Comparison of ENCODE assay signal across 9 mouse cellular contexts in genomic region chr2:155673546-155673945, GRCm38 (mm10). TPM values are rescaled to one million over a fixed set of nuclear protein-coding genes. Genes with fewer than 3 reads are reported as not detected.
A peak's percentile ranks its signal among the peaks of the same experiment; 100 is the strongest.
DNase-seq lines count a peak whose midpoint lies in the region; ATAC-seq and TF ChIP-seq lines count a peak whose summit lies in the region.
"Had no signal": no experiment of that assay in that cellular context is flagged by ENCODE, and none has a peak within 500 bp of the region (broad histone marks: within the 10 kb centered on the region; RNA-seq: fewer than 3 reads in every experiment).

No protein-coding gene starts in this region.

- peak; percentile 58 for TF ChIP-seq CTCF in cortical plate, adult 2 months (IDR thresholded peaks at IDR 0.05; ENCODE audit: extremely low read depth, insufficient read depth, low read length)

- no peak overlapping the region for H3K4me3 ChIP-seq in cortical plate, adult 2 months (ENCODE audit: insufficient read depth, low read length)
- H3K4me3 ChIP-seq: limb, embryonic 12.5 days had no signal

- ATAC-seq in frontal cortex, adult (ENCODE audit: low TSS enrichment), result 0 out of 2 replicates have a peak, but pooled peaks have one; percentile 41
- peak; percentile 70 for ATAC-seq in inflammation-experienced regulatory T-cells, adult 6 months

- no peaks in the 10 kb centered on the region for H3K4me1 ChIP-seq in cortical plate, adult 2 months (ENCODE audit: control insufficient read depth, insufficient read depth, low read length)
- H3K4me1 ChIP-seq: limb, embryonic 12.5 days had no signal

- no peak overlapping the region for H3K27ac ChIP-seq in cortical plate, adult 2 months (ENCODE audit: insufficient read depth, low read length)
- H3K27ac ChIP-seq: limb, embryonic 12.5 days had no signal

- no peak for TF ChIP-seq POLR2A in cortical plate, adult 2 months (IDR thresholded peaks at IDR 0.05; ENCODE audit: extremely low read depth, insufficient read depth, low read length)

- H3K36me3 ChIP-seq in splenic B cell, adult 2 months (ENCODE audit: control insufficient read depth, insufficient read depth, low read length, poor library complexity, severe bottlenecking), result peaks cover 10% of the 10 kb centered on the region; the same call in 1 of the 2 replicates

- no peak for DNase-seq in frontal cortex, postnatal 14 days (ENCODE audit: low spot score in 2 of 2)
- DNase-seq in urinary bladder, postnatal 25 days (ENCODE audit: low spot score), result peak; percentile 54
- no peak for DNase-seq in urinary bladder, postnatal 10 days (ENCODE audit: low spot score)
- DNase-seq in lung, postnatal 36 days, result peak; percentile 86
- DNase-seq in splenic B cell, adult 2 months (ENCODE audit: low read depth, low spot score), result peak; percentile 83

- H3K27me3 ChIP-seq in splenic B cell, adult 2 months (ENCODE audit: control insufficient read depth, insufficient read depth, low read length, poor library complexity, severe bottlenecking), result no peaks in the 10 kb centered on the region
- H3K27me3 ChIP-seq: limb, embryonic 12.5 days had no signal

RNA-seq across cellular contexts. Expression of gene Trpc4ap, which starts 18.6 kb away (rescaled TPM):
- polyA plus RNA-seq in cortical plate, adult 2 months (2012; rRNA removed), result 158 and 163 TPM in 2 replicates
- 10 to 100 TPM; 38.5 to 56.7 (median 43.8) TPM for polyA plus RNA-seq in inflammation-experienced regulatory T-cells, adult 6 months (2017; shearing (Covaris generic))

RNA-seq across cellular contexts. Expression of gene Edem2, which starts 55.7 kb away (rescaled TPM):
- polyA plus RNA-seq in cortical plate, adult 2 months (2012; rRNA removed), result 39.5 and 39.7 TPM in 2 replicates
- polyA plus RNA-seq in inflammation-experienced regulatory T-cells, adult 6 months (2017; shearing (Covaris generic)), result 10 to 100 TPM; 38.5 to 41.2 (median 39.8) TPM

Comparison
In these comparisons a context has a peak if more than half of its experiments do, and no peak if none do; other contexts are left out.
1. DNase-seq: peak in urinary bladder, postnatal 25 days (single experiment), lung, postnatal 36 days (single experiment) and splenic B cell, adult 2 months (single experiment); none in frontal cortex, postnatal 14 days (0 of 2) and urinary bladder, postnatal 10 days (single experiment).